Mouse (Mus musculus): ENCODE data around the gene Ehhadh.

Ehhadh gene

GRCm38 (mm10) chr16:21804258-21804657 lies 16.7 kb upstream of the Ehhadh start:
- in situ Hi-C loops (cut with MboI, MseI): no loop called here

GRCm38 (mm10) chr16:21795071-21795470 lies 7.5 kb upstream of the Ehhadh start:
- in situ Hi-C loops (cut with MboI, MseI): loop anchor here in 1 of 2 experiments (25.0 kb wide), 1 partner anchor 1833 kb away; no protein-coding TSS in a partner anchor

- in situ Hi-C loops (cut with MboI, MseI): loop anchor here in 1 of 2 experiments (25.0 kb wide), 1 partner anchor 1832 kb away; no protein-coding TSS in a partner anchor
Measured at GRCm38 (mm10) chr16:21794697-21795045, 7.1 kb upstream of the Ehhadh start.

GRCm38 (mm10) chr16:21793875-21794696 lies 6.5 kb upstream of the Ehhadh start, which contains the start of gene Map3k13:
Gene Map3k13 (plus strand): TSS chr16:21794346.
- in situ Hi-C loops (cut with MboI, MseI): loop anchor here in 1 of 2 experiments (25.0 kb wide), 1 partner anchor 1832 kb away; no protein-coding TSS in a partner anchor

- in situ Hi-C loops (cut with MboI, MseI): loop anchor here in 1 of 2 experiments (25.0 kb wide), 1 partner anchor 1831 kb away; no protein-coding TSS in a partner anchor
Measured at GRCm38 (mm10) chr16:21793080-21793810, 5.6 kb upstream of the Ehhadh start.

GRCm38 (mm10) chr16:21791779-21792178 lies 4.2 kb upstream of the Ehhadh start:
- in situ Hi-C loops (cut with MboI, MseI): loop anchor here in 1 of 2 experiments (25.0 kb wide), 1 partner anchor 1829 kb away; no protein-coding TSS in a partner anchor

GRCm38 (mm10) chr16:21790469-21790868 lies 2.9 kb upstream of the Ehhadh start:
- in situ Hi-C loops (cut with MboI, MseI): loop anchor here in 1 of 2 experiments (25.0 kb wide), 1 partner anchor 1828 kb away; no protein-coding TSS in a partner anchor

- in situ Hi-C loops (cut with MboI, MseI): loop anchor here in 1 of 2 experiments (10.0 to 25.0 kb wide), 2 partner anchors 856 to 1827 kb away; no protein-coding TSS in a partner anchor
Measured at GRCm38 (mm10) chr16:21789180-21789579, 1.6 kb upstream of the Ehhadh start.

- in situ Hi-C loops (cut with MboI, MseI): loop anchor here in 1 of 2 experiments (10.0 to 25.0 kb wide), 2 partner anchors 856 to 1826 kb away; no protein-coding TSS in a partner anchor
Measured at GRCm38 (mm10) chr16:21788581-21788980, 974 bp upstream of the Ehhadh start.

GRCm38 (mm10) chr16:21786317-21786716 lies 1.3 kb downstream of the Ehhadh start:
- in situ Hi-C loops (cut with MboI, MseI): loop anchor here in 1 of 2 experiments (10.0 to 25.0 kb wide), 2 partner anchors 858 to 1824 kb away; no protein-coding TSS in a partner anchor

GRCm38 (mm10) chr16:21785000-21785399 lies 2.6 kb downstream of the Ehhadh start:
- in situ Hi-C loops (cut with MboI, MseI): loop anchor here in 1 of 2 experiments (10.0 to 25.0 kb wide), 2 partner anchors 860 to 1823 kb away; no protein-coding TSS in a partner anchor

GRCm38 (mm10) chr16:21782807-21783206 lies 4.8 kb downstream of the Ehhadh start:
- in situ Hi-C loops (cut with MboI, MseI): loop anchor here in 1 of 2 experiments (10.0 to 25.0 kb wide), 2 partner anchors 862 to 1821 kb away; no protein-coding TSS in a partner anchor

GRCm38 (mm10) chr16:21781895-21782294 lies 5.7 kb downstream of the Ehhadh start:
- in situ Hi-C loops (cut with MboI, MseI): loop anchor here in 1 of 2 experiments (10.0 to 25.0 kb wide), 2 partner anchors 863 to 1820 kb away; no protein-coding TSS in a partner anchor

GRCm38 (mm10) chr16:21781277-21781676 lies 6.3 kb downstream of the Ehhadh start:
- in situ Hi-C loops (cut with MboI, MseI): loop anchor here in 1 of 2 experiments (10.0 to 25.0 kb wide), 2 partner anchors 864 to 1819 kb away; no protein-coding TSS in a partner anchor

GRCm38 (mm10) chr16:21779149-21779548 lies 8.5 kb downstream of the Ehhadh start:
- in situ Hi-C loops (cut with MboI, MseI): loop anchor here in 1 of 2 experiments (25.0 kb wide), 1 partner anchor 1817 kb away; no protein-coding TSS in a partner anchor

GRCm38 (mm10) chr16:21778293-21778866 lies 9.2 kb downstream of the Ehhadh start:
- in situ Hi-C loops (cut with MboI, MseI): loop anchor here in 1 of 2 experiments (25.0 kb wide), 1 partner anchor 1816 kb away; no protein-coding TSS in a partner anchor

- in situ Hi-C loops (cut with MboI, MseI): loop anchor here in 1 of 2 experiments (25.0 kb wide), 1 partner anchor 1812 kb away; no protein-coding TSS in a partner anchor
Measured at GRCm38 (mm10) chr16:21774725-21775124, 12.9 kb downstream of the Ehhadh start.

GRCm38 (mm10) chr16:21769667-21770066 lies 17.9 kb downstream of the Ehhadh start:
- in situ Hi-C loops (cut with MboI, MseI): no loop called here

- in situ Hi-C loops (cut with MboI, MseI): no loop called here
Measured at GRCm38 (mm10) chr16:21768255-21768654, 19.4 kb downstream of the Ehhadh start.

- in situ Hi-C loops (cut with MboI, MseI): loop anchor here in 1 of 2 experiments (5.0 kb wide), 1 partner anchor 59 kb away; no protein-coding TSS in a partner anchor
Measured at GRCm38 (mm10) chr16:21758447-21758846, 29.2 kb downstream of the Ehhadh start.
